Mouse (Mus musculus) kidney, postnatal 4 days (tissue): Measurements from ENCODE around the gene Fndc10.
"Not testable (repeated sequence)": the region's sequence is repeated elsewhere in the genome, so short reads cannot be mapped to it uniquely, and the experiment has no call there.

Experiments used
- DNase-seq, 2 experiments: peaks; one replicate each; pipeline ENCODE4 v3.0.0; 2021; ENCODE audit warnings: mixed read lengths in 2 of 2

Gene Fndc10

GRCm38 (mm10) chr4:155694111-155694481, at the start of gene Fndc10:
Gene Fndc10, plus strand, starts transcription at chr4:155694342.
- DNase-seq = peak; percentile 78 to 83

- not testable (repeated sequence) for DNase-seq
Measured at GRCm38 (mm10) chr4:155645308-155645707, 48.8 kb upstream of the Fndc10 start, which contains the start of gene Gm10563. Gene Gm10563, minus strand, starts transcription at chr4:155645408.

- DNase-seq = no peak
Measured at GRCm38 (mm10) chr4:155645721-155646120, 48.4 kb upstream of the Fndc10 start.

GRCm38 (mm10) chr4:155649355-155649754, 44.8 kb upstream of the Fndc10 start:
- DNase-seq = no peak

GRCm38 (mm10) chr4:155651553-155652269, 42.4 kb upstream of the Fndc10 start:
- peak; percentile 72 to 87 for DNase-seq

- DNase-seq = peak in 1 of 2 experiments; percentile 28
Measured at GRCm38 (mm10) chr4:155652283-155653085, 41.7 kb upstream of the Fndc10 start.

GRCm38 (mm10) chr4:155653086-155653450, 41.1 kb upstream of the Fndc10 start, which contains the start of gene Mmp23:
Gene Mmp23, minus strand, starts transcription at chr4:155653384.
- DNase-seq = peak; percentile 82 to 86

- DNase-seq = peak; percentile 66 to 75
Measured at GRCm38 (mm10) chr4:155653451-155654182, 40.5 kb upstream of the Fndc10 start.

- DNase-seq = no peak
Measured at GRCm38 (mm10) chr4:155654183-155654455, 40.0 kb upstream of the Fndc10 start.

GRCm38 (mm10) chr4:155654456-155655298, 39.5 kb upstream of the Fndc10 start:
- peak; percentile 80 to 86 for DNase-seq

- no peak for DNase-seq
Measured at GRCm38 (mm10) chr4:155656214-155656751, 37.9 kb upstream of the Fndc10 start.

GRCm38 (mm10) chr4:155658961-155659360, 35.2 kb upstream of the Fndc10 start:
- no peak for DNase-seq

- peak; percentile 48 to 62 for DNase-seq
Measured at GRCm38 (mm10) chr4:155660641-155661040, 33.5 kb upstream of the Fndc10 start.

GRCm38 (mm10) chr4:155666903-155667302, 27.2 kb upstream of the Fndc10 start:
- DNase-seq = no peak

- DNase-seq = peak; percentile 98 to 99
Measured at GRCm38 (mm10) chr4:155668689-155669597, 25.2 kb upstream of the Fndc10 start, which contains the start of gene Mib2. Gene Mib2, minus strand, starts transcription at chr4:155669198.

- DNase-seq = no peak
Measured at GRCm38 (mm10) chr4:155669598-155670075, 24.5 kb upstream of the Fndc10 start.

- not testable (repeated sequence) for DNase-seq
Measured at GRCm38 (mm10) chr4:155670236-155670635, 23.9 kb upstream of the Fndc10 start.

- DNase-seq = no peak
Measured at GRCm38 (mm10) chr4:155672082-155672481, 22.1 kb upstream of the Fndc10 start.

GRCm38 (mm10) chr4:155675991-155676390, 18.2 kb upstream of the Fndc10 start:
- peak in 1 of 2 experiments; percentile 48 for DNase-seq

GRCm38 (mm10) chr4:155683670-155684277, 10.4 kb upstream of the Fndc10 start:
- DNase-seq = not testable (repeated sequence)
